Mouse (Mus musculus): ENCODE results near the gene Brca1.

DNA sequence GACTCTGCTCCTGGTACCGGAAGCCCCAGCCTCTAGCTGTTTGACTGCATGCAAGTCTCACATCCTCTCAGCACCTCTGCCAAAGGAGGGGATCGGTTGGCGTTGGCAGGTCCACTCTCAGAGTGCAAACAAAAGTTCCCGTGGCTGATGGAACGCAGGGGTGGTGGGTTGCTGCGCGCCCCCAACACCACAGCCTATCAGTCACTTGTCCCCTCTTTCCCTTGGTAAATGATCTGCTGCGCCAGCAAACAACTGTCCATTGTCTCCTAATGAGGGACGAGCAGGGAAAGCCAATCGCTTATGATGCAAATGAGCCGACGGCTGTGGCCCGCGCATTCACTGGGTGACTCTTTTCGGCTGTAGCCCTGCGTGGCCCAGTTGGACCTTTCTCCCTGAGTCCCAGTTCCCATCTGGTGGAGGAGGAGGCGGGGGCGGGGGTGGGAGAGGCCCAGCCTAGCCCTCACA, 72.6 kb downstream of the Brca1 start:
- TF ChIP-seq CTCF (IDR thresholded peaks at IDR 0.05; ENCODE audit: control insufficient read depth, insufficient read depth, insufficient replicate concordance, low read depth, low read length) = no peak
- TF ChIP-seq POLR2A (IDR thresholded peaks at IDR 0.05; ENCODE audit: control insufficient read depth, low read depth, low read length) = no peak
